Mouse (Mus musculus) ES-E14 (cell line): ENCODE results near the gene Qrsl1.
A peak's percentile ranks its signal among the peaks of the same experiment; 100 is the strongest.

Experiments
- CHD2 ChIP-seq: IDR thresholded peaks from 2 replicates; pipeline ENCODE4 v1.6.1; 2014; ENCODE audit warnings: mild to moderate bottlenecking, low read depth, low read length, inconsistent platforms
- HCFC1 ChIP-seq: IDR thresholded peaks from 2 replicates; pipeline ENCODE4 v1.6.1; 2012; ENCODE audit warnings: low read length, inconsistent platforms, borderline replicate concordance; ENCODE audit not compliant: insufficient read depth
- ZNF384 ChIP-seq: IDR thresholded peaks from 2 replicates; pipeline ENCODE4 v1.6.1; 2012; ENCODE audit warnings: low read depth, low read length, inconsistent platforms

DNA sequence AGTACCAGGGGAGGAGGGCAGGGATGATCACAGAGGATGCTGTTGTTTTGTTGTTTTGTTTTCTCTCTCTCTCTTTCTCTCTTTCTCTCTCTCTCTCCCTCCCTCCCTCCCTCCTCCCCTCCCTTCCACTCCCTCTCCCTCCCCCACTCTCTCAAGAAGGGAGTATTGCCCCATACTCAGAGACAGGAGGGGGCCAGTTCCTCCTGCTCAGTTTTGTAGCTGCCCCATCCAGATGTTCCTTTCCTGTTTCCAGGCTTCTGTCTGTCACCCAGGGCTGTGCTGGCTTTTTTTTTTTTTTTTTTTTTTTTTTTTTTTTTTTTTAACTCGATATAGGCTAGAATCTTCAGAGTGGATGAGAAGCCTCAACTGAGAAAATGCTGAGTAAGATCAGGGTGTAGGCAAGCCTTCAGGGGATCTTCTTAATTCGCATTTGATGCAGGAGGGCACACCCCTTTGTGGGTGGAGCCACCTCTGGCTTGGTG is 55.4 kb downstream of the Qrsl1 start:
- TF ChIP-seq HCFC1 (no peak), ZNF384 (peak; percentile 79), CHD2 (no peak)
